ENCODE assay signal across 16 mouse cellular contexts in the genomic region with DNA sequence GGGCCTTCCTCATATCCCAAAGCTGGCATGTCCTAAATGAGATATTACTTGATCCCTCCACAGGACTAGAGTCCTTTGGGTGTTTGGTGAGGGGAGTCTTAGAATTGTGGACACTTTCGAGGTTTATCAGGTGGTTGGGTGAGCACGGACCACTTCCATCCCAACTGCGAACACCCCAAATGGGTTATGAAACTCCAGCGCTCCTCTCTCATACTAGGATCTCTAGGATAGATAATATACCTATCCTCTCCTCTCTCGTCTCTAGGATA. TPM values are rescaled to one million over a fixed set of nuclear protein-coding genes. Genes with fewer than 3 reads are reported as not detected.
DNase-seq lines count a peak whose midpoint lies in the region; ATAC-seq and TF ChIP-seq lines count a peak whose summit lies in the region.
"Had no signal": no experiment of that assay in that cellular context is flagged by ENCODE, and none has a peak within 500 bp of the region (broad histone marks: within the 10 kb centered on the region; RNA-seq: fewer than 3 reads in every experiment).

No protein-coding gene starts in this region.

- 5% methylated on average over 5 of the region's 5 CpGs for WGBS in embryonic facial prominence, embryonic 10.5 days
- 6% methylated on average over 5 of the region's 5 CpGs for WGBS in forebrain, embryonic 13.5 days
- WGBS in hindbrain, embryonic 16.5 days, result 14% methylated on average over 5 of the region's 5 CpGs
- WGBS in midbrain, postnatal 0 days, result 12% methylated on average over 5 of the region's 5 CpGs
- WGBS in heart, embryonic 12.5 days, result 5% methylated on average over 5 of the region's 5 CpGs

- H3K4me3 ChIP-seq in embryonic facial prominence, embryonic 10.5 days, result peak overlapping the region; percentile 59
- peak overlapping the region; percentile 47 for H3K4me3 ChIP-seq in forebrain, embryonic 13.5 days
- peak overlapping the region; percentile 52 for H3K4me3 ChIP-seq in hindbrain, embryonic 16.5 days (ENCODE audit: low read length)
- peak overlapping the region; percentile 39 for H3K4me3 ChIP-seq in midbrain, postnatal 0 days (ENCODE audit: low read depth, low read length)
- no peak overlapping the region for H3K4me3 ChIP-seq in heart, embryonic 12.5 days
- H3K4me3 ChIP-seq: liver, embryonic 15.5 days had no signal

- peaks cover 99% of the 10 kb centered on the region for H3K27me3 ChIP-seq in embryonic facial prominence, embryonic 10.5 days (replicated peaks; ENCODE audit: low read depth, poor library complexity, severe bottlenecking)
- peaks cover 52% of the 10 kb centered on the region for H3K27me3 ChIP-seq in forebrain, embryonic 13.5 days
- H3K27me3 ChIP-seq in hindbrain, embryonic 16.5 days (replicated peaks; ENCODE audit: control insufficient read depth, insufficient read depth, low read length), result peaks cover 7% of the 10 kb centered on the region
- H3K27me3 ChIP-seq in midbrain, postnatal 0 days (ENCODE audit: insufficient read depth, low read length), result peaks cover 30% of the 10 kb centered on the region
- peaks cover 96% of the 10 kb centered on the region for H3K27me3 ChIP-seq in heart, embryonic 12.5 days (replicated peaks)
- H3K27me3 ChIP-seq: CH12.LX had no signal

- H3K36me3 ChIP-seq in embryonic facial prominence, embryonic 10.5 days (replicated peaks), result no peaks in the 10 kb centered on the region
- no peaks in the 10 kb centered on the region for H3K36me3 ChIP-seq in forebrain, embryonic 13.5 days (ENCODE audit: poor library complexity, severe bottlenecking)
- no peaks in the 10 kb centered on the region for H3K36me3 ChIP-seq in hindbrain, embryonic 16.5 days (ENCODE audit: control insufficient read depth, insufficient read depth, low read length)
- H3K36me3 ChIP-seq in midbrain, postnatal 0 days (ENCODE audit: insufficient read depth, low read length), result no peaks in the 10 kb centered on the region
- no peaks in the 10 kb centered on the region for H3K36me3 ChIP-seq in heart, embryonic 12.5 days
- H3K36me3 ChIP-seq: liver, embryonic 15.5 days; stomach, embryonic 15.5 days had no signal

- peaks cover 60% of the 10 kb centered on the region for H3K4me1 ChIP-seq in embryonic facial prominence, embryonic 10.5 days
- H3K4me1 ChIP-seq in forebrain, embryonic 13.5 days, result peaks cover 69% of the 10 kb centered on the region
- peaks cover 48% of the 10 kb centered on the region for H3K4me1 ChIP-seq in hindbrain, embryonic 16.5 days (ENCODE audit: control insufficient read depth, insufficient read depth, low read depth, low read length)
- H3K4me1 ChIP-seq in midbrain, postnatal 0 days (ENCODE audit: insufficient read depth, low read length), result no peaks in the 10 kb centered on the region
- H3K4me1 ChIP-seq in heart, embryonic 12.5 days (replicated peaks), result peaks cover 47% of the 10 kb centered on the region

- no peaks in the 10 kb centered on the region for H3K9me3 ChIP-seq in embryonic facial prominence, embryonic 10.5 days
- H3K9me3 ChIP-seq in forebrain, embryonic 13.5 days (replicated peaks), result no peaks in the 10 kb centered on the region
- no peaks in the 10 kb centered on the region for H3K9me3 ChIP-seq in hindbrain, embryonic 16.5 days (ENCODE audit: control insufficient read depth, low read length)
- no peaks in the 10 kb centered on the region for H3K9me3 ChIP-seq in midbrain, postnatal 0 days (ENCODE audit: low read length)
- H3K9me3 ChIP-seq in heart, embryonic 12.5 days (replicated peaks), result no peaks in the 10 kb centered on the region
- H3K9me3 ChIP-seq: liver, embryonic 15.5 days; stomach, embryonic 15.5 days had no signal

- ATAC-seq in forebrain, embryonic 13.5 days, result no peak
- no peak for ATAC-seq in hindbrain, embryonic 16.5 days
- no peak for ATAC-seq in midbrain, postnatal 0 days (ENCODE audit: low FRiP score)
- ATAC-seq in heart, embryonic 12.5 days (ENCODE audit: insufficient number of reproducible peaks, low FRiP score), result no peak
- ATAC-seq: Patski had no signal

- peak overlapping the region; percentile 69 for H3K9ac ChIP-seq in forebrain, embryonic 13.5 days
- H3K9ac ChIP-seq in hindbrain, embryonic 16.5 days (ENCODE audit: low read depth, low read length), result peak overlapping the region; percentile 47
- H3K9ac ChIP-seq in midbrain, postnatal 0 days (replicated peaks; ENCODE audit: low read length, poor library complexity, severe bottlenecking), result 0 out of 2 replicates have a peak overlapping the region, but pooled peaks have one; percentile 30
- no peak overlapping the region for H3K9ac ChIP-seq in heart, embryonic 12.5 days
- H3K9ac ChIP-seq: liver, embryonic 15.5 days; stomach, embryonic 15.5 days had no signal

- DNase-seq in embryonic facial prominence, embryonic 10.5 days (ENCODE audit: low spot score), result peak; percentile 27
- DNase-seq in midbrain, postnatal 0 days (ENCODE audit: low spot score), result no peak
- DNase-seq in adipocyte (ENCODE audit: low spot score), result no peak
- no peak for DNase-seq in right cerebral cortex, postnatal 14 days
- DNase-seq: adrenal gland, adult 8-10 months; cerebellum, adult 9-11 months; heart, postnatal 36 days; right cerebral cortex, postnatal 4 days had no signal

- H3K27ac ChIP-seq in embryonic facial prominence, embryonic 10.5 days (replicated peaks), result no peak overlapping the region
- no peak overlapping the region for H3K27ac ChIP-seq in forebrain, embryonic 13.5 days
- H3K27ac ChIP-seq in hindbrain, embryonic 16.5 days (ENCODE audit: low read depth, low read length), result peak overlapping the region; percentile 36; the same call in 1 of the 2 replicates
- 0 out of 2 replicates have a peak overlapping the region, but pooled peaks have one; percentile 55 for H3K27ac ChIP-seq in midbrain, postnatal 0 days (ENCODE audit: low read depth, low read length)
- H3K27ac ChIP-seq in heart, embryonic 12.5 days (ENCODE audit: poor library complexity, severe bottlenecking), result no peak overlapping the region
- H3K27ac ChIP-seq: liver, embryonic 15.5 days; stomach, embryonic 15.5 days had no signal

- H3K4me2 ChIP-seq in forebrain, embryonic 13.5 days, result peak overlapping the region; percentile 85
- peak overlapping the region; percentile 90 for H3K4me2 ChIP-seq in hindbrain, embryonic 16.5 days (ENCODE audit: low read length)
- peak overlapping the region; percentile 63 for H3K4me2 ChIP-seq in midbrain, postnatal 0 days (ENCODE audit: low read depth, low read length, poor library complexity, severe bottlenecking)
- H3K4me2 ChIP-seq in heart, embryonic 12.5 days, result no peak overlapping the region

- no peak for TF ChIP-seq CTCF in midbrain, postnatal 0 days (IDR thresholded peaks at IDR 0.05)

RNA-seq across cellular contexts. Expression of a gene that starts 2.3 kb away (rescaled TPM):
- 3.8 and 15.5 TPM in 2 replicates for polyA plus RNA-seq in embryonic facial prominence, embryonic 10.5 days (2016; fragmentation: Nextera tagmentation; extraction: Ambion mirVana)
- 11.8 and 15.6 TPM in 2 replicates for polyA plus RNA-seq in forebrain, embryonic 13.5 days (2015; fragmentation: Nextera tagmentation; extraction: Ambion mirVana)
- 16.1 and 22.1 TPM in 2 replicates for polyA plus RNA-seq in hindbrain, embryonic 16.5 days (2015; fragmentation: Nextera tagmentation; extraction: Ambion mirVana)
- total RNA-seq in midbrain, postnatal 0 days (2014; rRNA removed), result 12.6 and 15.0 TPM in 2 replicates
- polyA plus RNA-seq in midbrain, postnatal 0 days (2015; fragmentation: Nextera tagmentation; extraction: Ambion mirVana), result 10.2 and 11.6 TPM in 2 replicates
- polyA plus RNA-seq in heart, embryonic 12.5 days (2016; fragmentation: Nextera tagmentation; extraction: Ambion mirVana), result 0.19 and 0.42 TPM in 2 replicates
- total RNA-seq: megakaryocyte progenitor cell, adult 5-6 weeks had no signal
- polyA plus RNA-seq: liver, embryonic 15.5 days had no signal

Comparison
In these comparisons a context has a peak if more than half of its experiments do, and no peak if none do; other contexts are left out.
1. H3K27ac ChIP-seq: peak in hindbrain, embryonic 16.5 days (single experiment) and midbrain, postnatal 0 days (single experiment); none in embryonic facial prominence, embryonic 10.5 days (single experiment), forebrain, embryonic 13.5 days (single experiment) and heart, embryonic 12.5 days (single experiment).